Mouse (Mus musculus): Measurements from ENCODE around the gene Ctbp1. TPM values are rescaled to one million over a fixed set of nuclear protein-coding genes. Genes with fewer than 3 reads are reported as not detected.

Ctbp1 gene
- polyA plus RNA-seq, 1 experiment from 2014 or later: 232 TPM

DNA sequence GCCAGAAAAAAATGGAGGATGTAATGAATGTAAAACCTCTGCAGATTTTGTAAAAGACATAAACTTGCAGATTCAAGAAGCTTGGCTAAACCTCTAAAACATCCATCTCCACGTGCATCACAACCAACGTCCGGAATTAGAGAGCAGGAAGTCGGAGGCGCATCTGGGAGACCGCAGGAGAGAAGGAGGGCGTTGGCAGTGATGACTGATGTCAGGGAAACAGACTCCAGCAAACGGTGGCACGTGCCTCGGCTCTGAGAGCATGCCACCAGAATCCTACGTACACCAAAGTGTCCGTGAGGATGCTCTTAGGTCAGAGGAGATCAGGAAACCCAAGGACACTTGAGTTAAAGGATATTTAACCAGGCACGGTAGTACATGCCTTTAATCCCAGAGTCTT lies 73.1 kb downstream of the Ctbp1 start:
- Histone ChIP-seq H3K36me3 (ENCODE audit: control insufficient read depth, insufficient read depth, low read length) (no peaks in the 10 kb centered on the region), H3K4me2 (no peak overlapping the region), H3K9ac (ENCODE audit: low read depth, low read length) (no peak overlapping the region), H3K27ac (ENCODE audit: low read depth, low read length) (no peak overlapping the region), H3K9me3 (replicated peaks; ENCODE audit: control insufficient read depth, low read length) (no peaks in the 10 kb centered on the region), H3K4me1 (ENCODE audit: control insufficient read depth, insufficient read depth, low read length) (no peaks in the 10 kb centered on the region), H3K4me3 (ENCODE audit: low read depth, low read length) (no peak overlapping the region), H3K27me3 (ENCODE audit: control insufficient read depth, insufficient read depth, low read length) (no peaks in the 10 kb centered on the region)
- no peak for ATAC-seq (replicated peaks; ENCODE audit: insufficient number of reproducible peaks, low FRiP score, low TSS enrichment)
- WGBS (ENCODE audit: insufficient replicate concordance): 58% methylated on average over 13 of the region's 13 CpGs

DNA sequence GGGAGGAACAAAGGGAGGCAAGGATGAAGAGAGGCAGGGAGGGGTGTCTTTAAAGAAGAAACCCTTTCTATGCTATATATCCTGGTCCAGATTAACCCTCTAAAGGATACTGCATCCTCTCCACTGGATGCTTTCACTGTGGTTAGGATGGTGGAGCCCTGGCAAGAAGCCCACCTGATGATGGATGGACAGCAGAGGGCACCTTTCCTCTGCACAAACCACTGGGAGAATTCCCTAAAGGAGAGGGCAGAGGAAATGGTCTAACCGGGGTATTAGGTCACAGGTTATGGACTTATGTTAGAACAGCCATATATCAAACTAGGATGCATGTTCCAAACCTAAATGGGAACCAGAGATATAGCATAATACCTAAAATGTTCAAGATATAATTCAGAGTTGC lies 74.7 kb downstream of the Ctbp1 start:
- Histone ChIP-seq H3K36me3 (ENCODE audit: control insufficient read depth, insufficient read depth, low read length) (no peaks in the 10 kb centered on the region), H3K4me2 (no peak overlapping the region), H3K27ac (ENCODE audit: low read depth, low read length) (no peak overlapping the region), H3K27me3 (ENCODE audit: control insufficient read depth, insufficient read depth, low read length) (no peaks in the 10 kb centered on the region), H3K9ac (ENCODE audit: low read depth, low read length) (no peak overlapping the region), H3K4me3 (ENCODE audit: low read depth, low read length) (no peak overlapping the region), H3K4me1 (ENCODE audit: control insufficient read depth, insufficient read depth, low read length) (no peaks in the 10 kb centered on the region; the same call in 1 of the 2 replicates), H3K9me3 (replicated peaks; ENCODE audit: control insufficient read depth, low read length) (no peaks in the 10 kb centered on the region)
- no peak for ATAC-seq (replicated peaks; ENCODE audit: insufficient number of reproducible peaks, low FRiP score, low TSS enrichment)
- 38% methylated on average over 1 of the region's 1 CpGs for WGBS (ENCODE audit: insufficient replicate concordance)

Other genes starting within 250 kb of the Ctbp1 start
- gene Slc5a1, start 170.8 kb downstream of the Ctbp1 start, polyA plus RNA-seq (2014; fragmentation: Nextera tagmentation; extraction: Ambion mirVana): not detected in 2 replicates
- gene Spon2, start 56.5 kb downstream of the Ctbp1 start, polyA plus RNA-seq (2014; fragmentation: Nextera tagmentation; extraction: Ambion mirVana): 43.9 and 51.6 TPM in 2 replicates
- 124 and 132 TPM in 2 replicates for gene Maea, start 60.5 kb upstream of the Ctbp1 start, polyA plus RNA-seq (2014; fragmentation: Nextera tagmentation; extraction: Ambion mirVana)
- 4.0 and 4.2 TPM in 2 replicates for gene Uvssa, start 103.6 kb upstream of the Ctbp1 start, polyA plus RNA-seq (2014; fragmentation: Nextera tagmentation; extraction: Ambion mirVana)
- gene Nkx1-1, start 159.0 kb upstream of the Ctbp1 start, polyA plus RNA-seq (2014; fragmentation: Nextera tagmentation; extraction: Ambion mirVana): not detected in 2 replicates

Data from heart, embryonic 11.5 days (tissue).